Mouse (Mus musculus): ENCODE measurements around the gene Nemf.

DNA sequence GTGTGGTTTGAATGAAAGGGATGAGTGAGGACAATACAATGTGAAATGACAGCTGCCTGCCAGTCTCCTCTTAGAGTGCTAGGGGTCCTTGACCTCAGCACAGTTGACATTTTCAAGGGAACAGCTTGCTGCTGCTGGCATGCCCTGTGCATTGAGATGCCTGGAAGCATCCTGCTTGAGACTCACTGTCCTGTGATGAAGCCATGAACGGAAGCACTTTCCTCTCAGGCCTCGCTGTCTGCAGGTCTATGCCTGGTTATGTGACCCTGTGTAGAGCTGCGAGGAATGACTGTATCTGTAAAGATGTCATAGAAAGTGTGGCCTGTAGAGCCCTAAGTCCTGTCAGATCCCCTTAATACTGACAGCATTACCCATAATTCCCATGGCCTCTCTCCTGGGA, 91.9 kb downstream of the Nemf start:
- TF ChIP-seq BHLHE40 (IDR thresholded peaks at IDR 0.05; ENCODE audit: low read depth, low read length) (no peak), MAFK (IDR thresholded peaks at IDR 0.05; ENCODE audit: insufficient replicate concordance, low read length) (no peak), KAT2A (IDR thresholded peaks at IDR 0.05; ENCODE audit: insufficient replicate concordance, low read length) (no peak), MAZ (IDR thresholded peaks at IDR 0.05; ENCODE audit: low read depth, low read length) (no peak), CHD2 (IDR thresholded peaks at IDR 0.05; ENCODE audit: low read length) (no peak), ZC3H11A (IDR thresholded peaks at IDR 0.05; ENCODE audit: low read depth, low read length) (no peak), RAD21 (IDR thresholded peaks at IDR 0.05; ENCODE audit: low read depth, low read length) (no peak)

All from CH12.LX (cell line).